Mouse (Mus musculus): Measurements from ENCODE around the gene Poll.

The Poll gene

GRCm38 (mm10) chr19:45575632-45576001 is 15.3 kb upstream of the Poll start:
- no peak for DNase-seq

DNA sequence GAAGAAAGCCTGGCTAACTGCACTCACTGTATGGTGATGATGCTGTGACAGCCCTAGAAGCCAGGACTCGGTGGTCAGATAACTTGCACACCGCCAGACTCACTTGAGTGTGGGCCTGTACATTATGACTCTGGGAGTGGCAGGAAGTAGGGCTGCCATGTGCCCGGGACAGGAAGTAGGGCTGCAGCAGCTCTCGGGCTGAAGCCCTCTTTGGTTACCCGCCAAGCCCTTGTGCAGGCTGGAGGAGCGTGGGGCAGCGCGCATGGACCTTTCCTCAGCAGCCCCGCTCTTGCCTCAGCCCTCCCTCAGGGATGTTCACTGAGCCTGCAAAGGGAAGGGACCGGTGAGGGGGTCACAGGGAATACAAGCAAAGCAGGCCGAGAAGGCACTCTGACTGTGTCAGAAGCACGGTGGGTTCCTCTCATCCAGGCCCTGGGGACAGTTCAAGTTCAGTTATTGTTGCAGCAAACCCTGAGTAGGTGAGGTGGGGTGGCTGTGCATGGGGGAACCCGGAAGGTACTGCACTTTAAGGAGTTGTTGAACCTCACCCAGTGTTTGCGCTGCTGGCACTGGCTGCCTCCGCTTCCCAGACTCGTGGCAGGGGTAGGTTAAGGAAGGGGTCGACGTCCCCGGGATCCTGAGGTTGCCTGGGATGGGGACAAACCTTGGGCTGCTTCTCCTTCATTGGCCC is 14.8 kb upstream of the Poll start:
- DNase-seq, result peak in 1 of 2 experiments; percentile 48

DNA sequence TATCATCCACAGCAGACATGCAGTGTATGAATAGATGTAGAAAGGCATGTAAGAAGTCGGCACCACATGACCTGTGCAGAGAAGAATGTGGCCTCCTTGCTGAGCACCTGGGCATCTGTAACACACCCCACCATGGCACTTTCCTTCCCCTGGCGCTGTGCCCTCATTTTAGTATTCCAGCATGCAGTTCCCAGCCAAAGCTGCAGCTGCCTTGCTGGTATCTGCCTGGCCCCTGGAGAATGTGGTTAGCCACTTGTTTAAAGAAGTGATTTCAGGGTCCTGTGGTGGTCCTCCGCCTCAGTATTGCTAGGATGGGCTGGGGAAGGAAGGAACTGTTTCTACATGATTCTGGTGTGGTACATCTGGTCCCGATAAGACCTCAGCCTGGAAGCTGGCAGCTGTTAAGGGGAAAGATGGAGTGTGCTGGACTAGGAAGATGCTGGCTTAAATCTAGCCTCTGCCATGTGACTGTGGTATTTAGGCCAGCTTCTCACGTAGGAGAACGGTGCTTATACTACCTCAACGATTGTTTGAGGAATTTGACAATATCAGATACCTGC is 14.1 kb upstream of the Poll start:
- no peak for DNase-seq

DNA sequence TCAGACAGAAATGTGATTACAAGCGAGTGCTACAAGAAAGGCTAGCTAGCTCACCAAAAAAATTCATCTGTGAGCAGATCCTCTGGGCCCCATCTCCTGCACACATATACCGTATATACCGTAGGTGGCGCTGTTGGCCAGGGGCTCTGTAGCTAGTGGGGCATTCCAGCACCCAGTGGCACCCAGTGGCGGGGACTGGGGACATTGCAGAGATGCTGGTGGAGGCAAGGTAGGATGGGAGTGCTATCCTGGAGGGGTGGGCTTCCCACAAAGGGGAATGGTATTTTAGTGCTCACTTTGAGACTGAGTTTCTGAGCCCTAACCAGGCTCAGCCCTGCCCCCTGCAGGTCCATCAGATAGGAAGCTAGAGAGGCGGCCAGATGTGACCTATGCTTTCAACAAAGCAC is 13.5 kb upstream of the Poll start:
- peak; percentile 84 to 89 for DNase-seq

- no peak for DNase-seq
These were observed 12.7 kb upstream of the Poll start for GRCm38 (mm10) chr19:45573033-45573432.

DNA sequence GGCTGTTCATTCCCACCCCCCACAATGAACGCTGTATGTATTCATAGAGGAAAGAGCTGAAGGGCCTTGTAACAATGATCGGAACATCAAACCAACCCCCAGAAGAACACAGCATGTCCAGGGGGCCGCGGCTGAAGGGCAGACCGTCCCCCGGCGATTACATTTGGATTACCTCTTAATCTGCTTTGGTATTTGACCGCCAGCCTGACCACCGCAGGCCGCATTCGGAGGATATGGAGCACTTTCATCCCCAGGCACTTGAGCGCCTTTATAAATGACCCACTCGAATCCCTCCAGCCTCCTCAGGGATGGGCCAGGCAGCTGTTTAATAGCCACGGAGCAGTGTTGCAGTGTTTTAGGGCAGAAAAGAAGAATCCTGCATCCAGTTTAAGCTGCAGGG is 7.0 kb upstream of the Poll start:
- DNase-seq, result no peak

DNA sequence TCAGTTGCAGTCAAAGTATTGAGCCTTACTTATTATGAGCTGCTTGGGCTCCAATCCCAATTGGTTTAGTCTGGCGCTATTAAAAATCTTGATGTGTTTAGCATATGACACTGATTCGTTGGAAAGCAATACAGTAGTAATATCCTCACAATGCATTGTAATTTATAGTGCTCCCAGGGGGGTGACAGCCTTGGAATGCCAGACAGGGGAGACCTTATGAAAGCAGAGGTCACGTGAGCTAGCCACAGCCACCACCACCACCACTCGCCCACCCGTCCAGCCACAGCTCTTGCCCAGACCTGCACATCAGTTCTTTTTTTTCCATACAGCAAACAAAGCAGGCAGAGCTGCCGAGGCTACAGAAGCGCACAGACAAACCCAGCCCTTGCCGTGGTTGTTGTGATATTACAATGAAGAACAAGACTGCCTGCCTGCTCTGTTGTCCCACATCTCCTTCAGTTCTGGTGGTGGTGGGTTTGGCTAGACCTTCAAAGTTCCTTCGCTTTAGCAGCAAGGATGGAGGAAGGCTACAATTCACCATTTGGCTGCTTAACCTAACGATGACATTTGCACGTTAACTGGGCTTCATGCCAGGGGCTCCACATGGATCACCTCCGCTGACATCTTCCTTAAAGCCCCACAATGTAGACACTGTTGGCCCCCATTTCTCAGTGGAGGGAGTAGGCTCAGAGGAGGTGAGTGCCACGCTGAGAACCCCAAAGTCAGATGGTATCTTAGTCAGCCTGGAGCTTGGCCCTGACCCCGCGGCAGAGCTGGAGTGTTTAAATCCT is 5.8 kb upstream of the Poll start:
- DNase-seq, result no peak

DNA sequence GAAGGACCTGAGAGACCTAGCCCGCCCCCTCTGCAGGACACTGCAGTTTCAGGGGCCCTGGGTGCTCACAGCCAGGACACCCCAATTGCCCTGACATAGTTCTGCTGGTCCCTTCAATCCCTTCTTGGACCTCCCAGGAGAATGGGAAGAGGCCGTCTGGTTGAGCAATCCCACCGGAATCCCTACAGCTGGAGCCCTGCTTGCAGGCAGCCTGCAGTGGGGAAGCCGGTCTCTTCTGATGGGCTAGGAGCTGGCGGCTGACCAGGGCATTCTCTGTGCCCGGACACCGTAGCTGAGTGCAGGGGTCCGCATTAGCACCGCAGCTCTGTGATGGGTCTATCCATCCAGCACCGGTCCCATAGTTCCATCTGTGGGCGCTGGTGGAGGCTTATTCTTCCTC is 6.2 kb downstream of the Poll start:
- DNase-seq, result no peak

GRCm38 (mm10) chr19:45552187-45552586 is 8.1 kb downstream of the Poll start:
- peak; percentile 68 to 73 for DNase-seq

- no peak for DNase-seq
These were observed 10.4 kb downstream of the Poll start for GRCm38 (mm10) chr19:45549948-45550347.

DNA sequence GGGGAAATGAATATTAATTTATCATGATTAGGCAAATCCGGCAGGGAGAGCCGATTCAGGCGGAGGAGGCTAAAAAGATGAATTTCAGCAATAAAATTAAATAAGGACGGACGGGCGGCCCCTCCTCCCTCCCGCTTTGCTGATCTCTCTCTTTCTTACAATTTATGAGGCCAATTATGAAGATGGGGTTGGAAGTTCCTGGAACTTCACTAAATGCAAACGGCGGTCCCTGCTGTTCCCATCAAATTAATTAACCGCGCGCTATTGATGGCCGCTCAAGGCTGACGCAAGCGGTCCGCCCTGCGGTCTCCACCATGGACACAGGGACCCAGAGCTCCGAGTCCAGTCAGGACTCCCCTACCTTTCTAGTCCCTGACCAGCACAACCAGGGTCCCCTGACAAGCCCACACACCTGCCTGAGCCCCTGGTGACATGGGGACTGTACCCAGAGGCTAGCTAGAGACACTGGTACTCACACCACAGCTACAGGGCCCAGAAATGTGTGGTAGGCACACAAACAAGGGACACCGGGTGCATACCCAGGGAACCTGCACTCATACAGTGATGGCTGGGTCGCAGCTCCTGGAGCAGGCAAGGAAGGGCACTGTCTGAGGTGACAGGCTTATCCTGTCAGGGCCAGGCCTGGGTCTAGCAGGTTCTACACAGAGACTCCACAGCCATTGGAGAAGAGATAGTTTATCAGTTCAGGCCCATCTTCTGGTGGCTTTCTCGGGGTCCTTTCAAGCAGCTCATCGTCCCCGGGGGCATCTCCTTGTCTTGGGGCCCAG is 11.0 kb downstream of the Poll start:
- peak; percentile 46 to 66 for DNase-seq

DNA sequence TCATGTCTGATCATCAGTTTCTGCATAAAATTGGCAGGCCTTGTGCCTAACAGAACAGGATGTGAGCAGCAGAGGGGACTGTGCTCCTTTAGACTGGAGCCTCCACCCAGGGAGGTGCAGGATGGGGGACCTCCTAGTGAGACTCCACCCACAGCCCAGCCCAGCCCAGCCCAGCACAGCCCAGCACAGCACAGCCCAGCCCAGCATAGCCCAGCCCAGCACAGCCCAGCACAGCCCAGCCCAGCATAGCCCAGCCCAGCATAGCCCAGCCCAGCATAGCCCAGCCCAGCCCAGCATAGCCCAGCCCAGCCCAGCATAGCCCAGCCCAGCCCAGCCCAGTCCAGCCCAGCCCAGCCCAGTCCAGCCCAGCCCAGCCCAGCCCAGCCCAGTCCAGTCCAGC is 12.1 kb downstream of the Poll start:
- peak; percentile 58 to 64 for DNase-seq

- DNase-seq, result peak; percentile 87 to 91
These were observed 15.4 kb downstream of the Poll start for GRCm38 (mm10) chr19:45544925-45545321.

GRCm38 (mm10) chr19:45544152-45544924 is 16.0 kb downstream of the Poll start:
- DNase-seq, result peak in 1 of 2 experiments; percentile 50

DNA sequence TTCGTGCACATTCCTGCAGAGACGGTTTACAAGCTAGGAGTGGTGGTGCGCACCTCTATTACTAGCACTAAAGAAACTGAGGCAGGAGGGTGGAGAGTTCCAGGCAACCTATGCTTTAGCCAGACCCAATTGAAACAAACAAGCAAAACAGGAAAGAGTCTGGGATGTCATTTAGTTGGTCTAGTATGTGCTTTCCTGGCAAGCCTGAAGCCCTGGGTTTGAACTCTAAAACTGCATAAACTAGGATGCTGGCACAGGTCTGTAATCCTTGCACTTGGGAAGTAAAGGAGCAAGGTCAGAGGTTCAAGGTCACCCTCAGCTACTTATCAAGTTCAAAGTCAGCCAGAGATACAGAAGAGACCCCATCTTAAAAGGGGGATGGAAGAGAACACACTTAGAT is 18.3 kb downstream of the Poll start:
- no peak for DNase-seq

DNA sequence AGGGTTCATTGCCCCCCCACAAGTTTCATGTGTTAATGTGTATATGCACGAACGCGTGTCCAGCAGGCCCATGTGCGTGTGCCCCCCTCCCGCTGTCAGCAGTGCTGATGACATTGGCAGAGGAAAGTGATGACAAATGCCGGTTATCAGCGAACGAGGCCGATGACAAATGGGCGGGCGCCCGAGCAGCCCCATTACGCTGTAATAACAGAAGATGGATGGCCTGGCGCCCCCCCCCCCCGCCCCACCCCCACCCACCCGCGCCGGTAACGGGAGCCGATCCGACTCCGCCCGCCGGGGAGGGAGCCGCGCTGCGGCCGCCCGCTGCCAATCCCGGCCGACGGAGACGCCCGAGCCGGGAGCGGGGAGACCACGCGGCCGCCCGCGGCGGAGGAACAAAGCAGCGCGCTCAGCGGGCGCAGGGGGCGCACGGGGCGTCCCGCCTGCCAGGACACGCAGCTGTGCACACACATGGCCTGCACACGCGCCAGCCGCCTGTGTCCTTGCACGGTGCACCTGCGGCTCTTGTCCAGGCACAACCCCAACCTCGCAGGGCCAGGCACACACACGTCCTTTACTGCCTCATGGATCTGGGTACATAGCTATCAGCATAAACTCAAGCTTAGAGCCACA is 18.8 kb downstream of the Poll start:
- peak; percentile 63 to 73 for DNase-seq

- no peak for DNase-seq
These were observed 19.5 kb downstream of the Poll start for GRCm38 (mm10) chr19:45540657-45541408.

GRCm38 (mm10) chr19:45537505-45537904 is 22.8 kb downstream of the Poll start:
- DNase-seq, result peak; percentile 78 to 80

DNA sequence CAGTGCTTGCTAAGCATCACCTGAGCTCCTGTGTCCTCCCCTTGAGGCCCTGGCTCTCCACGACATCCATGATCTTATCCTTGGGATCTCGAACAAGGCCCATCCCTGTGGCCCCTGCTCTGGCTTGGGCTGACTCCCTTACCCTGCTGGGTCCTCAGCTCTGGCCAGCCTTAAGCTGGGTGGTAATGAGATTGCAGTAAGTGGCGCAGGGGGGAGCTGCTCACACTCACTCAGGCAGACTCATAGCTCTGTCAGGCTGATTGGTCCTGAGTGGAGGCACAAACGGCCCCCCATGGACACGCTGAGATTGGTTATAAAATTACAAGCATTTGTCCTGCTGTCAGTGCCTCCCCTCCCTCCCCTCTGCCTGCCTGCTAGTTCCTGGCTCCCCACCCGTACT is 24.4 kb downstream of the Poll start:
- DNase-seq, result no peak

GRCm38 (mm10) chr19:45535214-45535735 is 25.1 kb downstream of the Poll start:
- no peak for DNase-seq

- DNase-seq, result no peak
These were observed 26.7 kb downstream of the Poll start for GRCm38 (mm10) chr19:45533617-45534016.
